Mouse (Mus musculus) bone marrow, adult 2 months (tissue): ENCODE results near the gene Apela.

Source experiments
- CTCF ChIP-seq: fragments of 200-500 bp; IDR thresholded peaks from 2 replicates; pipeline ENCODE4 v1.5.1; 2011; ENCODE audit warnings: low read length, control low read depth; ENCODE audit not compliant: control insufficient read depth, insufficient read depth
- POLR2A ChIP-seq: fragments of 200-500 bp; IDR thresholded peaks from 2 replicates; pipeline ENCODE4 v1.6.1; 2011; ENCODE audit warnings: low read depth, mild to moderate bottlenecking, control low read depth, low read length, borderline replicate concordance; ENCODE audit not compliant: control insufficient read depth

DNA sequence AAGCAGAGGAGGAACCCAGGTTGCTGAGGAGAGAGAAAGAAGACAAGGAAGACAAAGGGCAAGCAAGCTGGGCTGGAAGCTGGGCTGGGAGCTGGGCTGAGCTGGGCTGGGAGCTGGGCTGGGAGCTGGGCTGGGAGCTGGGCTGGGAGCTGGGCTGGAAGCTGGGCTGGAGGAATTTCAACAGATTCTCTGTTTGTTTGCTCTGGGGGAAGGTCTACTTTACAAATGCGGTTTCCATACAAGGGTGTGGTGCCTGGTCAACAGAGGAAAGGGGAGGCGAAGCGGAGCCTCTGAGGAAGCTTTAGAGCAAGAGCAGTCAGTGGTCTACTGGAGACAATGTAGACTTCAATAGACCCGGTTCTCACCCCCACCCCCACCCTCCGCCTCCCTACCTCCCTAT is 9.4 kb upstream of the Apela start:
- TF ChIP-seq CTCF (no peak), POLR2A (no peak)
